Mouse (Mus musculus) cortical plate, adult 2 months (tissue): ENCODE results near the gene Golt1a.

Source experiments
- CTCF ChIP-seq: fragments of 200-500 bp; IDR thresholded peaks from 2 replicates; pipeline ENCODE4 v1.5.1; 2011; ENCODE audit warnings: mild to moderate bottlenecking, control low read depth, low read length; ENCODE audit not compliant: insufficient read depth; ENCODE audit errors: extremely low read depth
- POLR2A ChIP-seq: fragments of 200-500 bp; IDR thresholded peaks from 2 replicates; pipeline ENCODE4 v1.6.1; 2011; ENCODE audit warnings: mild to moderate bottlenecking, low read length, control low read depth; ENCODE audit not compliant: insufficient read depth; ENCODE audit errors: extremely low read depth

DNA sequence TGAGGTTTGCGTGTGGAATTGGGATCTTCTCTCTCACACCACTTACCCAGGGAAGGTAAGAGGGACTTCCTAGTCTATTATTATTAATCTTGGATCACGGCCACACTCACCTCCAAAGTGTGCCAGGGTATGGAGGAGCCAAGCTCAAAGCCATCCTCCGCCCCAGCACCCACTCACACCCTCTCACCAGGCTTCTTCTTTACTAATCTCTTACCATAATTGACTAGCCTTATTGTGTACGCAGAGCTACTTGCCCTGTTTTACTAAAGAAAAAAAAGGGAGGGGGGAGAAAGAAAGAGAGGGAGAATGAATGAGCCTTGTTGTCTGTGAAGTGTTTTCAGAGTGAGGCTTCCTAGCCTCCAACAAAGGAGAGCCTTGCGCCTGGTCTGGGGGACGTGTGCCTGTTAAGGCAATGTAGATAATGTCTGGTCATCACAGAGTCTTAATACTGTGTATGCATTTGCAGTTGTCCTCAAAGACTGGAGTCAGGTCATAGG is 18.7 kb downstream of the Golt1a start:
- TF ChIP-seq CTCF (no peak), POLR2A (no peak)
